15 mouse cellular contexts compared by ENCODE assay signal in genomic region chr2:168966525-168966924, GRCm38 (mm10).
"Had no signal": no experiment of that assay in that cellular context is flagged by ENCODE, and none has a peak within 500 bp of the region (broad histone marks: within the 10 kb centered on the region; RNA-seq: fewer than 3 reads in every experiment).

No protein-coding gene starts in this region.

- H3K4me1 ChIP-seq: neural tube, embryonic 12.5 days; neural tube, embryonic 13.5 days; neural tube, embryonic 15.5 days; stomach, embryonic 15.5 days had no signal

- DNase-seq: retina, postnatal 1 day; right cerebral cortex, adult 18-20 months; right cerebral cortex, postnatal 14 days; right cerebral cortex, postnatal 25 days; right cerebral cortex, postnatal 4 days; spleen, adult 18-20 months; thymus, adult 18-20 months; thymus, adult 2 months; thymus, postnatal 14 days; thymus, postnatal 25 days; thymus, postnatal 36 days had no signal

- H3K27ac ChIP-seq: neural tube, embryonic 12.5 days; neural tube, embryonic 13.5 days; neural tube, embryonic 15.5 days; stomach, embryonic 15.5 days had no signal

- H3K36me3 ChIP-seq: neural tube, embryonic 12.5 days; neural tube, embryonic 13.5 days; neural tube, embryonic 15.5 days; stomach, embryonic 15.5 days had no signal

- H3K27me3 ChIP-seq: neural tube, embryonic 12.5 days; neural tube, embryonic 13.5 days; neural tube, embryonic 15.5 days; stomach, embryonic 15.5 days had no signal

- H3K9ac ChIP-seq: neural tube, embryonic 12.5 days; neural tube, embryonic 13.5 days; neural tube, embryonic 15.5 days; stomach, embryonic 15.5 days had no signal

- H3K9me3 ChIP-seq: stomach, embryonic 15.5 days had no signal

- H3K4me2 ChIP-seq: neural tube, embryonic 12.5 days; neural tube, embryonic 13.5 days; neural tube, embryonic 15.5 days; stomach, embryonic 15.5 days had no signal

- H3K4me3 ChIP-seq: neural tube, embryonic 12.5 days; neural tube, embryonic 13.5 days; neural tube, embryonic 15.5 days; stomach, embryonic 15.5 days had no signal
